Mouse (Mus musculus) lung, embryonic 14.5 days (tissue): ENCODE data around the gene Fam71d. TPM values are rescaled to one million over a fixed set of nuclear protein-coding genes. Genes with fewer than 3 reads are reported as not detected.

Source experiments
- ATAC-seq: fragments of 200-750 bp; cut with Nextera tagmentation; 2 replicates; pipeline ENCODE4 v1.8.0; 2017; ENCODE audit warnings: mild to moderate bottlenecking, moderate TSS enrichment, moderate library complexity; ENCODE audit not compliant: insufficient read depth
- DNase-seq: peaks from one replicate; pipeline ENCODE4 v3.0.0-alpha.2; 2015
- H3K27ac ChIP-seq: fragments of 300-500 bp; sonication (generic); 2 replicates; pipeline ENCODE4 v1.5.1; 2014; ENCODE audit warnings: low read depth, mild to moderate bottlenecking, moderate library complexity
- H3K27me3 ChIP-seq: fragments of 300-500 bp; sonication (generic); 2 replicates; pipeline ENCODE4 v1.6.1; 2014; ENCODE audit warnings: low read length, control low read depth; ENCODE audit not compliant: insufficient read depth
- H3K36me3 ChIP-seq: fragments of 300-500 bp; sonication (generic); 2 replicates; pipeline ENCODE4 v1.6.1; 2014; ENCODE audit warnings: control low read depth; ENCODE audit not compliant: insufficient read depth
- H3K4me1 ChIP-seq: fragments of 300-500 bp; sonication (generic); 2 replicates; pipeline ENCODE4 v1.6.1; 2014; ENCODE audit warnings: antibody characterized with exemption, control low read depth; ENCODE audit not compliant: insufficient read depth
- H3K4me2 ChIP-seq: fragments of 300-500 bp; sonication (generic); 2 replicates; pipeline ENCODE4 v1.6.1; 2014; ENCODE audit warnings: mild to moderate bottlenecking
- H3K4me3 ChIP-seq: fragments of 300-500 bp; sonication (generic); 2 replicates; pipeline ENCODE4 v1.5.1; 2014; ENCODE audit warnings: low read depth, low read length
- H3K9ac ChIP-seq: fragments of 300-500 bp; sonication (generic); 2 replicates; pipeline ENCODE4 v1.6.1; 2014
- H3K9me3 ChIP-seq: fragments of 300-500 bp; sonication (generic); 2 replicates; pipeline ENCODE4 v1.6.1; 2016; ENCODE audit warnings: low read depth, low read length, control low read depth
- CTCF ChIP-seq: IDR thresholded peaks from 2 replicates; pipeline ENCODE4 v1.5.1; 2016; ENCODE audit warnings: antibody characterized with exemption, low read depth
- WGBS: fragments of 180-500 bp; shearing (Covaris S2); extraction: QIAGEN DNeasy Blood & Tissue Kit; methylation state at CpG from one replicate; pipeline ENCODE4 v1.1.7; 2014; 5-methylcytosine and 5-hydroxymethylcytosine counted together
- polyA plus RNA-seq: library from polyadenylated mRNA; unstranded; fragments of >200 nt; fragmentation: Nextera tagmentation; extraction: Ambion mirVana; gene quantifications from 2 replicates; pipeline ENCODE4 v1.2.1, GENCODE M21; 2014

The Fam71d gene
- polyA plus RNA-seq, 1 experiment from 2014 or later = not detected

- H3K9ac ChIP-seq = no peak overlapping the region
- H3K4me3 ChIP-seq = no peak overlapping the region
- ATAC-seq (no peak), DNase-seq (no peak)
- peaks cover 10% of the 10 kb centered on the region; the same call in 1 of the 2 replicates for H3K4me1 ChIP-seq
- no peak overlapping the region for H3K27ac ChIP-seq
- no peaks in the 10 kb centered on the region for H3K27me3 ChIP-seq
- 76% methylated on average over 6 of the region's 6 CpGs for WGBS
- no peaks in the 10 kb centered on the region for H3K9me3 ChIP-seq
- H3K36me3 ChIP-seq = no peaks in the 10 kb centered on the region
- no peak overlapping the region for H3K4me2 ChIP-seq
- TF ChIP-seq CTCF = no peak
Measured at GRCm38 (mm10) chr12:78746226-78746625, 54.9 kb downstream of the Fam71d start.

DNA sequence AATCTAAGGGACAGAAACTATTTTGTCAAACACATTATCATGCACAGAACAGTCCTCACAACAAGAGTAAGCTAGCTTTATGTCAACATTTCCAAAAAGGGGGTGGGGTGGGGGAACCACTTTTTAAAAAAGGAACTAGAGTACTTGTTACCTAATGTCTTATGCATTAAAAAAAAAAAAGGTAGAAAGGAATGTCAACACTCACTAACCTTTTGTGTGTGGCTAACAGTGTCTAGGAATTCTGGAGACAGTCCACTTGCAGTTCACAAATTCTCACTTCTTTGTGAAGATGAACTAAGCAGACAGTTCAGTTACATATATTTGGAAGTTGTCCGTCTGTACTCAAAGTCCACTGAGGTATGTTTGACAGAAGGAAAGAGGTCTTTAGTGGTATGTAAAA is 56.1 kb downstream of the Fam71d start:
- H3K9me3 ChIP-seq = no peaks in the 10 kb centered on the region
- ATAC-seq (no peak), DNase-seq (no peak)
- no peak overlapping the region for H3K9ac ChIP-seq
- peaks cover 10% of the 10 kb centered on the region; the same call in 1 of the 2 replicates for H3K4me1 ChIP-seq
- TF ChIP-seq CTCF = no peak
- no peaks in the 10 kb centered on the region for H3K36me3 ChIP-seq
- H3K4me2 ChIP-seq = peak overlapping the region; percentile 99
- H3K4me3 ChIP-seq = no peak overlapping the region
- no peak overlapping the region for H3K27ac ChIP-seq
- WGBS = 10% methylated on average over 1 of the region's 1 CpGs
- H3K27me3 ChIP-seq = no peaks in the 10 kb centered on the region

DNA sequence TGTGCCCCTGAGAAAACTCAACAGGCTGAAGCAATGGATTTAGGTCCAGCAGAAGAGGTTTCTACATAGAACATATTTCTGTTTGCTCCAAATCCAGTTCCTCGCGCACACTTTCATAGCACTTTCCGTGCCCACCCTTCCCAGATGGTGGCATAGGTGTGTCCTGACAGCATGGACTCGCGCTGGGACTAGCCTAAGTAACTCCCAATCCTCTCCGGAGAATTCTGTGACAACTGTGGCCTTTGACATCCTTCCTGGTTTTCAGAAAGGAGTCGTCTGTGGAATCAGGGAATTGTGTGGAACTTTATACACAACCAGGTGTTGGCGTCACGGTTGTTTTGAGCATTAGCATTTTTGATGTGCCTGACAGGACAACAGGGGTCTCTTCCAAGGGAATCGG is 56.8 kb downstream of the Fam71d start:
- Histone ChIP-seq H3K9ac (peak overlapping the region; percentile 72), H3K27me3 (no peaks in the 10 kb centered on the region), H3K36me3 (no peaks in the 10 kb centered on the region), H3K4me2 (peak overlapping the region; percentile 99), H3K4me3 (peak overlapping the region; percentile 80), H3K4me1 (peaks cover 10% of the 10 kb centered on the region; the same call in 1 of the 2 replicates), H3K27ac (peak overlapping the region; percentile 72), H3K9me3 (no peaks in the 10 kb centered on the region)
- ATAC-seq (peak; percentile 40), DNase-seq (peak; percentile 57)
- WGBS = 0% methylated on average over 10 of the region's 10 CpGs
- TF ChIP-seq CTCF = no peak

DNA sequence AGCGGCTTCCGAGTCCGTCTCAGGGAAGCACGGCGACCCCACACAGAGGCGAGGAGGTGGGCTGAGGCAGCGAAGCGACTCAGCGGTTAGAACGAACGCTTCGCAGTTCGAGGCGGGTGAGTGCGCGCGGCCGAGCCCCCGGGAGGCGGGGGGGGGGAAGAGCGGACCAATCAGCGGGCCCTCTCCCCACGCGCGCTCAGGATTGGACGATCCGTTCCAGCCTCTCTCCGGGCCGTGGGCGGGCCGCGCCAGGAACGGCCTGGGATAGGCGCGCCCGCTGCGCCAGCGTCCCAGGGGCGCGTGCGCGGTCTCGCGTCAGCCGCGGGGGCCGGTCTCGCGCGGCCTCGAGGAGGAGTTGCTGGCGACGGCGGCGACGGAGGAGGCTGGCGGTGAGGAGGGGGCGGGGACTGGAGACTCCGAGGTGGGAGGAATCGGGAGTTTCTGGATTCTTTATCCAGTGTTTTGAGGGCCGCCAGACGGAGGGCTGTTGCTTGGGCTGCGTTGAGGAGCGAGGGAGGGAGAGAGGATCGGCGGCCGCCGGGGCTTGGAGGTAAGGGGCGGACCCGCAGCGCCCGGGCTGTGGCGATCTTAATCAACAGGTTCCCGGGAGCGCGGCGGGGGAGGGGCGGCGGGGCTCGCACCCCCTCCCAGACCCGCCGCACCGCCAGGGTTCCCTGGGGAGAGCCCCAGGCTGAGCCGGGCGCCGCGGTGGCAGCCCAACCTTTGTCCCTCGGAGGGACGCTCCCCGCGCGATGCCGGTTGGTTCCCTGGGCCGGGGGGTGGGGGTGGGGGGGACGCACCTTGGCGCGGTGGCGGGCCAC is 57.4 kb downstream of the Fam71d start, which contains the start of gene Mpp5:
TSS of gene Mpp5 (plus strand) at position 351 of the 821 bp plus-strand sequence.
- peak within 1 kb of the TSS; percentile 86 for H3K9ac ChIP-seq
- under 1% methylated on average over 86 of the region's 98 CpGs for WGBS
- ATAC-seq (peak; percentile 99), DNase-seq (peak; percentile 99)
- peak within 1 kb of the TSS; percentile 99 for H3K4me2 ChIP-seq
- no peak for TF ChIP-seq CTCF
- H3K27me3 ChIP-seq = no peaks in the 10 kb centered on the region
- H3K4me1 ChIP-seq = peaks cover 10% of the 10 kb centered on the region; the same call in 1 of the 2 replicates
- no peaks in the 10 kb centered on the region for H3K9me3 ChIP-seq
- peak within 1 kb of the TSS; percentile 80 for H3K4me3 ChIP-seq
- H3K27ac ChIP-seq = peak within 1 kb of the TSS; percentile 97
- H3K36me3 ChIP-seq = no peaks in the 10 kb centered on the region

DNA sequence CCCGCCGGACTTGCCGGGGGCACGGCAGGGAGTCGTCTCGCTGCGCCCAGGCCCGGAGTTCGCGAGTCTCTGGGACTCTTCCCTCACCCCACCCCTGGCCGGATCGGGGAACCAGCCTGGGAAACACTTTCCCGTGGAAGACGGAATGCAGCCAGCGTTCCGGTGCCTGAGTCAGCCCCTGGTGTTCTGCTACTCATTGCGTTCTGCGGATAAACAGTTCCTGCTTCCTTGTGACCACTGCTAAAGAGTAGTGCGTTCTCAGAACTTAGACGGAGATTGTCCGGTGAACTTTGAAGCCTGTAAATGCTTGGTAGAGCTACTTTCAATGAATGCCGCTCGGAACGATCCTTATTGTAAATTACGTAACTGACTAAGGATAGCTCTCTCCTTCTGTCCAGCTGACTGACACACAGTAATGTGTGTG is 58.1 kb downstream of the Fam71d start:
- H3K4me1 ChIP-seq = peaks cover 10% of the 10 kb centered on the region; the same call in 1 of the 2 replicates
- H3K9ac ChIP-seq = peak overlapping the region; percentile 86
- ATAC-seq = peak; percentile 45
- TF ChIP-seq CTCF = no peak
- under 1% methylated on average over 25 of the region's 25 CpGs for WGBS
- H3K9me3 ChIP-seq = no peaks in the 10 kb centered on the region
- DNase-seq = peak; percentile 75
- no peaks in the 10 kb centered on the region for H3K27me3 ChIP-seq
- H3K4me3 ChIP-seq = peak overlapping the region; percentile 80
- no peaks in the 10 kb centered on the region for H3K36me3 ChIP-seq
- peak overlapping the region; percentile 70 for H3K4me2 ChIP-seq
- H3K27ac ChIP-seq = peak overlapping the region; percentile 97

- no peak overlapping the region for H3K4me3 ChIP-seq
- DNase-seq (no peak), ATAC-seq (no peak)
- no peaks in the 10 kb centered on the region for H3K36me3 ChIP-seq
- H3K9ac ChIP-seq = no peak overlapping the region
- no peaks in the 10 kb centered on the region for H3K9me3 ChIP-seq
- H3K4me1 ChIP-seq = no peaks in the 10 kb centered on the region
- H3K27ac ChIP-seq = no peak overlapping the region
- H3K4me2 ChIP-seq = no peak overlapping the region
- no peak for TF ChIP-seq CTCF
- no peaks in the 10 kb centered on the region for H3K27me3 ChIP-seq
Measured at GRCm38 (mm10) chr12:78761979-78762378, 70.6 kb downstream of the Fam71d start.

DNA sequence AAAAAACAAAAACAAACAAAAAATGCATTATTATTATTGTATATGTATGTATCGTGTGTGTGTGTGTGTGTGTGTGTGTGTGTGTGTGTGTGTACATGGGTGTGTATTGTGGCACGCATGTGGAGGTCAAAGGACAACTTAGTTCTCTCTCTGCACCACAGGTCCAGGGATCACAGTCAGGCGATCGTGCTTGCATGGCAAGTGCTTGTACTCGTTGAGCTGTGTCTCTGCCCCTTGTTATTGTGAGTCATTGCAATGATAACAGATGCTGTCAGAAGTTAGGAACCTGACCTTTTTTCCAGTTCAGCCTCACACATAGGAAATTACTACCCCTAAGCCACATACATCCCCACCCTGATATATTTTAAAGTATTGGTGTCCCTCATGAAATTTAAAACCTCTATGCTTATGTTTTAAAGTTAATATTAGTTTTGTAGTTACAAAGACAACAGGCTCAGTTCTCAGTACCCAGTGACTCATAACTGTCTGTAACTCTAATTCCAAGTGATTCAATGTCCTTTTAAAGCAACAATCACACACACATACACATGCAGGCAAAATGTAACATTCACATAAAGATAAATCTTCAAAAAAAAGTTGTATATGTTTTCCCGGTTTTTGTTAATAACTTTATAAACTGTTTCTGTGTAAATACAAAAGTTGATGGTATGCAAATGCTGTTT is 77.8 kb downstream of the Fam71d start:
- Histone ChIP-seq H3K36me3 (no peaks in the 10 kb centered on the region), H3K27me3 (no peaks in the 10 kb centered on the region), H3K9ac (no peak overlapping the region), H3K4me1 (no peaks in the 10 kb centered on the region), H3K9me3 (no peaks in the 10 kb centered on the region), H3K4me2 (no peak overlapping the region), H3K27ac (no peak overlapping the region), H3K4me3 (no peak overlapping the region)
- no peak for TF ChIP-seq CTCF
- ATAC-seq (no peak), DNase-seq (no peak)
- 57% methylated on average over 6 of the region's 6 CpGs for WGBS
